Mouse (Mus musculus) midbrain, embryonic 11.5 days (tissue): ENCODE data around the gene Mtfr2. TPM values are rescaled to one million over a fixed set of nuclear protein-coding genes. Genes with fewer than 3 reads are reported as not detected.
A peak's percentile ranks its signal among the peaks of the same experiment; 100 is the strongest.

Experiments used
- ATAC-seq: fragments of 200-750 bp; cut with Nextera tagmentation; 2 replicates; pipeline ENCODE4 v1.8.0; 2017; ENCODE audit warnings: moderate TSS enrichment, moderate library complexity; ENCODE audit not compliant: low FRiP score
- DNase-seq: peaks from one replicate; pipeline ENCODE4 v3.0.0; 2015; ENCODE audit warnings: low spot score; ENCODE audit errors: missing footprints
- H3K27ac ChIP-seq: fragments of 300-500 bp; sonication (generic); 2 replicates; pipeline ENCODE4 v1.5.1; 2014; ENCODE audit warnings: low read depth, low read length
- H3K27me3 ChIP-seq: fragments of 300-500 bp; sonication (generic); 2 replicates; pipeline ENCODE4 v1.6.1; 2014; ENCODE audit warnings: mild to moderate bottlenecking, low read length, moderate library complexity, mixed read lengths; ENCODE audit not compliant: control insufficient read depth, insufficient read depth
- H3K36me3 ChIP-seq: fragments of 300-500 bp; sonication (generic); 2 replicates; pipeline ENCODE4 v1.6.1; 2014; ENCODE audit warnings: mild to moderate bottlenecking, low read length, moderate library complexity, mixed read lengths; ENCODE audit not compliant: control insufficient read depth, insufficient read depth
- H3K4me1 ChIP-seq: fragments of 300-500 bp; sonication (generic); 2 replicates; pipeline ENCODE4 v1.6.1; 2014; ENCODE audit warnings: low read length; ENCODE audit not compliant: control insufficient read depth, insufficient read depth
- H3K4me2 ChIP-seq: fragments of 300-500 bp; sonication (generic); 2 replicates; pipeline ENCODE4 v1.6.1; 2014; ENCODE audit warnings: mild to moderate bottlenecking, moderate library complexity
- H3K4me3 ChIP-seq: fragments of 300-500 bp; sonication (generic); 2 replicates; pipeline ENCODE4 v1.5.1; 2014; ENCODE audit warnings: low read depth, low read length
- H3K9ac ChIP-seq: fragments of 300-500 bp; sonication (generic); 2 replicates; pipeline ENCODE4 v1.6.1; 2014; ENCODE audit warnings: low read length
- H3K9me3 ChIP-seq: fragments of 300-500 bp; sonication (generic); 2 replicates; pipeline ENCODE4 v1.6.1; 2016; ENCODE audit warnings: low read length; ENCODE audit not compliant: control insufficient read depth
- WGBS: fragments of 180-500 bp; shearing (Covaris S2); extraction: QIAGEN DNeasy Blood & Tissue Kit; methylation state at CpG from one replicate; pipeline ENCODE4 v1.1.7; 2014; 5-methylcytosine and 5-hydroxymethylcytosine counted together
- polyA plus RNA-seq: library from polyadenylated mRNA; unstranded; fragments of >200 nt; fragmentation: Nextera tagmentation; extraction: Ambion mirVana; gene quantifications from 2 replicates; pipeline ENCODE4 v1.2.1, GENCODE M21; 2014

Mtfr2 gene
- polyA plus RNA-seq, 1 experiment from 2014 or later = 1.4 TPM

GRCm38 (mm10) chr10:20314797-20315196 is 32.8 kb upstream of the Mtfr2 start:
- WGBS = 56% methylated on average over 2 of the region's 2 CpGs
- no peak overlapping the region for H3K4me3 ChIP-seq

GRCm38 (mm10) chr10:20317466-20317865 is 30.1 kb upstream of the Mtfr2 start:
- no peak overlapping the region for H3K27ac ChIP-seq
- peak; percentile 80 for DNase-seq
- 0 out of 2 replicates have a peak, but pooled peaks cover 6% of the 10 kb centered on the region for H3K36me3 ChIP-seq
- H3K4me1 ChIP-seq = peaks cover 5% of the 10 kb centered on the region
- H3K4me3 ChIP-seq = no peak overlapping the region
- no peak overlapping the region for H3K9ac ChIP-seq
- H3K27me3 ChIP-seq = no peaks in the 10 kb centered on the region
- no peaks in the 10 kb centered on the region for H3K9me3 ChIP-seq
- ATAC-seq = no peak
- WGBS = 97% methylated on average over 5 of the region's 5 CpGs
- no peak overlapping the region for H3K4me2 ChIP-seq

More at GRCm38 (mm10) chr10:20314797-20315196, 32.8 kb upstream of the Mtfr2 start:
- Histone ChIP-seq H3K27ac (no peak overlapping the region), H3K9me3 (no peaks in the 10 kb centered on the region), H3K9ac (no peak overlapping the region), H3K4me1 (peaks cover 10% of the 10 kb centered on the region), H3K27me3 (no peaks in the 10 kb centered on the region), H3K4me2 (no peak overlapping the region), H3K36me3 (0 out of 2 replicates have a peak, but pooled peaks cover 6% of the 10 kb centered on the region)
- DNase-seq (no peak), ATAC-seq (no peak)

- no peak overlapping the region for H3K4me2 ChIP-seq
- no peak overlapping the region for H3K9ac ChIP-seq
- no peak overlapping the region for H3K27ac ChIP-seq
- ATAC-seq (no peak), DNase-seq (no peak)
- H3K4me3 ChIP-seq = no peak overlapping the region
- H3K36me3 ChIP-seq = peaks cover 13% of the 10 kb centered on the region; the same call in 1 of the 2 replicates
- no peaks in the 10 kb centered on the region for H3K4me1 ChIP-seq
- H3K27me3 ChIP-seq = no peaks in the 10 kb centered on the region
- H3K9me3 ChIP-seq = no peaks in the 10 kb centered on the region
Measured at GRCm38 (mm10) chr10:20326226-20326625, 21.3 kb upstream of the Mtfr2 start.

GRCm38 (mm10) chr10:20331262-20331661 is 16.3 kb upstream of the Mtfr2 start:
- no peak for ATAC-seq
- H3K36me3 ChIP-seq = peaks cover 3% of the 10 kb centered on the region; the same call in 1 of the 2 replicates
- no peaks in the 10 kb centered on the region for H3K27me3 ChIP-seq
- no peak overlapping the region for H3K4me3 ChIP-seq
- no peaks in the 10 kb centered on the region for H3K4me1 ChIP-seq
- DNase-seq = no peak
- no peak overlapping the region for H3K27ac ChIP-seq
- 98% methylated on average over 2 of the region's 2 CpGs for WGBS
- H3K9me3 ChIP-seq = no peaks in the 10 kb centered on the region
- no peak overlapping the region for H3K4me2 ChIP-seq
- H3K9ac ChIP-seq = no peak overlapping the region

GRCm38 (mm10) chr10:20337872-20338271 is 9.7 kb upstream of the Mtfr2 start:
- H3K36me3 ChIP-seq = peaks cover 4% of the 10 kb centered on the region; the same call in 1 of the 2 replicates
- H3K4me2 ChIP-seq = no peak overlapping the region
- no peaks in the 10 kb centered on the region for H3K9me3 ChIP-seq
- no peaks in the 10 kb centered on the region for H3K27me3 ChIP-seq
- DNase-seq (no peak), ATAC-seq (no peak)
- no peak overlapping the region for H3K4me3 ChIP-seq
- no peak overlapping the region for H3K9ac ChIP-seq
- no peaks in the 10 kb centered on the region for H3K4me1 ChIP-seq
- H3K27ac ChIP-seq = no peak overlapping the region
- WGBS = 89% methylated on average over 7 of the region's 7 CpGs

- Histone ChIP-seq H3K4me3 (no peak overlapping the region), H3K9me3 (no peaks in the 10 kb centered on the region), H3K27me3 (no peaks in the 10 kb centered on the region), H3K9ac (no peak overlapping the region), H3K27ac (no peak overlapping the region), H3K4me1 (peaks cover 3% of the 10 kb centered on the region), H3K36me3 (peaks cover 10% of the 10 kb centered on the region), H3K4me2 (no peak overlapping the region)
- no peak for ATAC-seq
- WGBS = 94% methylated on average over 1 of the region's 1 CpGs
- no peak for DNase-seq
Measured at GRCm38 (mm10) chr10:20345736-20346135, 1.8 kb upstream of the Mtfr2 start.

- 92% methylated on average over 2 of the region's 2 CpGs for WGBS
- H3K4me1 ChIP-seq = peaks cover 3% of the 10 kb centered on the region
- H3K4me2 ChIP-seq = no peak overlapping the region
- H3K9me3 ChIP-seq = no peaks in the 10 kb centered on the region
- H3K36me3 ChIP-seq = peaks cover 10% of the 10 kb centered on the region
- no peak overlapping the region for H3K27ac ChIP-seq
- no peaks in the 10 kb centered on the region for H3K27me3 ChIP-seq
- H3K9ac ChIP-seq = no peak overlapping the region
- no peak overlapping the region for H3K4me3 ChIP-seq
- no peak for ATAC-seq
- no peak for DNase-seq
Measured at GRCm38 (mm10) chr10:20348894-20349293, 1.3 kb downstream of the Mtfr2 start.

- Histone ChIP-seq H3K9me3 (no peaks in the 10 kb centered on the region), H3K4me1 (no peaks in the 10 kb centered on the region), H3K27ac (no peak overlapping the region), H3K4me3 (no peak overlapping the region), H3K36me3 (no peaks in the 10 kb centered on the region; the same call in 1 of the 2 replicates), H3K4me2 (no peak overlapping the region), H3K27me3 (no peaks in the 10 kb centered on the region), H3K9ac (no peak overlapping the region)
- no peak for DNase-seq
- 65% methylated on average over 10 of the region's 10 CpGs for WGBS
- ATAC-seq = no peak
Measured at GRCm38 (mm10) chr10:20361542-20362449, 14.2 kb downstream of the Mtfr2 start.

- 78% methylated on average over 4 of the region's 4 CpGs for WGBS
- H3K4me1 ChIP-seq = no peaks in the 10 kb centered on the region
- no peak overlapping the region for H3K27ac ChIP-seq
- ATAC-seq (no peak), DNase-seq (no peak)
- no peak overlapping the region for H3K4me3 ChIP-seq
- no peak overlapping the region for H3K4me2 ChIP-seq
- no peaks in the 10 kb centered on the region; the same call in 1 of the 2 replicates for H3K36me3 ChIP-seq
- H3K9me3 ChIP-seq = no peaks in the 10 kb centered on the region
- no peaks in the 10 kb centered on the region for H3K27me3 ChIP-seq
- H3K9ac ChIP-seq = no peak overlapping the region
Measured at GRCm38 (mm10) chr10:20362450-20363118, 15.0 kb downstream of the Mtfr2 start.
